Mouse (Mus musculus) C2C12 (cell line): ENCODE measurements around the gene Cdk19.

Experiments
- CTCF ChIP-seq: IDR thresholded peaks from one replicate; pipeline ENCODE4 v1.5.1; 2011; ENCODE audit not compliant: control insufficient read depth, insufficient read depth, insufficient read length
- MYOG ChIP-seq: IDR thresholded peaks from one replicate; pipeline ENCODE4 v1.6.1; 2011; ENCODE audit not compliant: control insufficient read depth, insufficient read length; ENCODE audit errors: extremely low read depth

- no peak for TF ChIP-seq CTCF
- TF ChIP-seq MYOG = no peak
Observed at GRCm38 (mm10) chr10:40447921-40448320, 108.6 kb downstream of the Cdk19 start.
